Mouse (Mus musculus): ENCODE measurements around the gene Jph4.
A peak's percentile ranks its signal among the peaks of the same experiment; 100 is the strongest.

Gene Jph4

GRCm38 (mm10) chr14:55116425-55117200 lies at the start of gene Jph4:
Gene Jph4 (minus strand): TSS chr14:55116935.
- DNase-seq: no peak

GRCm38 (mm10) chr14:55164172-55164806 lies 47.6 kb upstream of the Jph4 start:
- DNase-seq: no peak

- no peak for DNase-seq
These were observed 45.4 kb upstream of the Jph4 start for GRCm38 (mm10) chr14:55162168-55162567.

- DNase-seq: peak; percentile 77
These were observed 44.4 kb upstream of the Jph4 start for GRCm38 (mm10) chr14:55161098-55161634.

GRCm38 (mm10) chr14:55160251-55161071 lies 43.7 kb upstream of the Jph4 start:
- no peak for DNase-seq

GRCm38 (mm10) chr14:55157322-55158065 lies 40.8 kb upstream of the Jph4 start:
- DNase-seq: no peak

GRCm38 (mm10) chr14:55152951-55153481 lies 36.3 kb upstream of the Jph4 start:
- DNase-seq: no peak

- DNase-seq: no peak
These were observed 35.4 kb upstream of the Jph4 start for GRCm38 (mm10) chr14:55152174-55152573.

- no peak for DNase-seq
These were observed 34.2 kb upstream of the Jph4 start for GRCm38 (mm10) chr14:55150985-55151384.

- DNase-seq: no peak
These were observed 32.3 kb upstream of the Jph4 start for GRCm38 (mm10) chr14:55149041-55149440.

GRCm38 (mm10) chr14:55148363-55148915 lies 31.7 kb upstream of the Jph4 start:
- peak; percentile 66 for DNase-seq

GRCm38 (mm10) chr14:55146829-55147401 lies 30.2 kb upstream of the Jph4 start:
- no peak for DNase-seq

- no peak for DNase-seq
These were observed 29.6 kb upstream of the Jph4 start for GRCm38 (mm10) chr14:55146324-55146723.

GRCm38 (mm10) chr14:55139313-55139712 lies 22.6 kb upstream of the Jph4 start:
- no peak for DNase-seq

- no peak for DNase-seq
These were observed 18.9 kb upstream of the Jph4 start for GRCm38 (mm10) chr14:55135676-55136075.

GRCm38 (mm10) chr14:55126521-55126920 lies 9.8 kb upstream of the Jph4 start:
- DNase-seq: no peak

GRCm38 (mm10) chr14:55125711-55126110 lies 9.0 kb upstream of the Jph4 start:
- no peak for DNase-seq

GRCm38 (mm10) chr14:55122359-55122758 lies 5.6 kb upstream of the Jph4 start:
- DNase-seq: no peak

- peak; percentile 71 for DNase-seq
These were observed 5.2 kb upstream of the Jph4 start for GRCm38 (mm10) chr14:55121947-55122346.

GRCm38 (mm10) chr14:55119421-55120134 lies 2.8 kb upstream of the Jph4 start:
- DNase-seq: no peak

GRCm38 (mm10) chr14:55118852-55119251 lies 2.1 kb upstream of the Jph4 start:
- no peak for DNase-seq
